Mouse (Mus musculus) hematopoietic stem cell, adult 5-6 weeks (primary cell): Measurements from ENCODE around the gene Map4. TPM values are rescaled to one million over a fixed set of nuclear protein-coding genes. Genes with fewer than 3 reads are reported as not detected.
"Not testable (repeated sequence)": the region's sequence is repeated elsewhere in the genome, so short reads cannot be mapped to it uniquely, and the experiment has no call there.

ENCODE experiments used
- ATAC-seq, 2 experiments: fragments of 125-278 bp in 1 of 2; replicated peaks in 1 of 2; 2 replicates each; pipeline ENCODE4 v1.8.0; 2016 to 2017; ENCODE audit warnings: inconsistent platforms in 2 of 2, mild to moderate bottlenecking in 2 of 2, moderate number of reproducible peaks in 2 of 2, low read depth in 1 of 2, moderate TSS enrichment in 1 of 2; ENCODE audit not compliant: low FRiP score in 2 of 2, poor library complexity in 2 of 2, severe bottlenecking in 2 of 2, insufficient read depth in 1 of 2, low TSS enrichment in 1 of 2
- total RNA-seq: library from RNA; stranded (forward); fragments of 172-1452, 232-1000 nt; gene quantifications from 2 replicates; pipeline ENCODE4 v1.2.3, GENCODE M21; 2017

Map4 gene
- total RNA-seq, 1 experiment from 2014 or later, result 21.2 TPM

- not testable (repeated sequence) for ATAC-seq
These were observed 145.2 kb downstream of the Map4 start for GRCm38 (mm10) chr9:110076468-110076867.

GRCm38 (mm10) chr9:110081066-110081465, 149.8 kb downstream of the Map4 start:
- no peak for ATAC-seq

- ATAC-seq, result no peak
These were observed 153.1 kb downstream of the Map4 start for GRCm38 (mm10) chr9:110084201-110084964.

- ATAC-seq, result no peak
These were observed 154.4 kb downstream of the Map4 start for GRCm38 (mm10) chr9:110085693-110086092.

- no peak for ATAC-seq
These were observed 162.0 kb downstream of the Map4 start for GRCm38 (mm10) chr9:110093303-110093702.

- ATAC-seq, result no peak
These were observed 163.5 kb downstream of the Map4 start for GRCm38 (mm10) chr9:110094761-110095160.

- ATAC-seq, result no peak
These were observed 166.5 kb downstream of the Map4 start for GRCm38 (mm10) chr9:110097791-110098190.

GRCm38 (mm10) chr9:110100627-110101600, 169.7 kb downstream of the Map4 start:
- peak; percentile 99 to 100 for ATAC-seq

- ATAC-seq, result peak in 1 of 2 experiments; percentile 12; a peak in 1 of 4 replicates
These were observed 185.2 kb downstream of the Map4 start for GRCm38 (mm10) chr9:110116353-110116976.

- ATAC-seq, result peak; percentile 83 to 92
These were observed 185.9 kb downstream of the Map4 start, which contains the start of gene Smarcc1 for GRCm38 (mm10) chr9:110116977-110117778. Gene Smarcc1 (plus strand): TSS chr9:110117708.

GRCm38 (mm10) chr9:110117779-110118139, 186.5 kb downstream of the Map4 start, which contains the start of gene Dhx30:
Gene Dhx30 (minus strand): TSS chr9:110117830.
- ATAC-seq, result 0 out of 4 replicates have a peak, but pooled peaks of 1 of the 2 experiments have one; percentile 16

GRCm38 (mm10) chr9:110118249-110118648, 187.0 kb downstream of the Map4 start:
- ATAC-seq, result no peak

- no peak for ATAC-seq
These were observed 190.2 kb downstream of the Map4 start for GRCm38 (mm10) chr9:110121424-110121823.

GRCm38 (mm10) chr9:110123322-110123721, 192.1 kb downstream of the Map4 start:
- no peak for ATAC-seq

- ATAC-seq, result not testable (repeated sequence)
These were observed 192.8 kb downstream of the Map4 start for GRCm38 (mm10) chr9:110124008-110124540.

- ATAC-seq, result no peak
These were observed 199.8 kb downstream of the Map4 start for GRCm38 (mm10) chr9:110130896-110131524.
